Mouse (Mus musculus) neutrophil, adult 5-6 weeks (primary cell): ENCODE data around the gene Gpr158. TPM values are rescaled to one million over a fixed set of nuclear protein-coding genes. Genes with fewer than 3 reads are reported as not detected.

Experiments
- total RNA-seq: library from RNA; stranded (forward); fragments of 200-1000 nt; gene quantifications from 2 replicates; pipeline ENCODE4 v1.2.3, GENCODE M21; 2017

Gene Gpr158
- total RNA-seq, 1 experiment from 2014 or later: not detected

Other genes starting within 250 kb of the Gpr158 start
- 4.5 and 5.4 TPM in 2 replicates for gene Enkur, start 162.2 kb upstream of the Gpr158 start, total RNA-seq
- 4.5 and 6.0 TPM in 2 replicates for gene Thnsl1, start 161.8 kb upstream of the Gpr158 start, total RNA-seq